Mouse (Mus musculus) liver, embryonic 13.5 days (tissue): ENCODE measurements around the gene Nedd9. TPM values are rescaled to one million over a fixed set of nuclear protein-coding genes. Genes with fewer than 3 reads are reported as not detected.

Experiments used
- ATAC-seq: fragments of 200-750 bp; cut with Nextera tagmentation; 2 replicates; pipeline ENCODE4 v1.8.0; 2017; ENCODE audit warnings: low read depth, mild to moderate bottlenecking, moderate number of reproducible peaks, moderate library complexity
- DNase-seq: peaks from one replicate; pipeline ENCODE4 v3.0.0; 2022
- H3K27ac ChIP-seq: fragments of 300-500 bp; sonication (generic); 2 replicates; pipeline ENCODE4 v1.5.1; 2015; ENCODE audit warnings: moderate library complexity, mild to moderate bottlenecking, inconsistent platforms
- H3K27me3 ChIP-seq: fragments of 300-500 bp; sonication (generic); 2 replicates; pipeline ENCODE4 v1.6.1; 2015; ENCODE audit warnings: mild to moderate bottlenecking, inconsistent platforms
- H3K36me3 ChIP-seq: fragments of 300-500 bp; sonication (generic); 2 replicates; pipeline ENCODE4 v1.6.1; 2015; ENCODE audit warnings: mild to moderate bottlenecking, inconsistent platforms
- H3K4me1 ChIP-seq: fragments of 300-500 bp; sonication (generic); replicated peaks from 2 replicates; pipeline ENCODE4 v1.6.1; 2015; ENCODE audit warnings: inconsistent platforms
- H3K4me2 ChIP-seq: fragments of 300-500 bp; sonication (generic); 2 replicates; pipeline ENCODE4 v1.6.1; 2015; ENCODE audit warnings: inconsistent platforms, mild to moderate bottlenecking, moderate library complexity
- H3K4me3 ChIP-seq: fragments of 300-500 bp; sonication (generic); replicated peaks from 2 replicates; pipeline ENCODE4 v1.5.1; 2015; ENCODE audit warnings: mild to moderate bottlenecking, inconsistent platforms
- H3K9ac ChIP-seq: fragments of 300-500 bp; sonication (generic); 2 replicates; pipeline ENCODE4 v1.6.1; 2015; ENCODE audit warnings: mild to moderate bottlenecking, inconsistent platforms
- H3K9me3 ChIP-seq: fragments of 300-500 bp; sonication (generic); replicated peaks from 2 replicates; pipeline ENCODE4 v1.6.1; 2016; ENCODE audit warnings: inconsistent platforms
- WGBS: fragments of 180-500 bp; shearing (Covaris S2); methylation state at CpG from one replicate; pipeline ENCODE4 v1.1.7; 2015; ENCODE audit not compliant: insufficient replicate concordance; 5-methylcytosine and 5-hydroxymethylcytosine counted together
- polyA plus RNA-seq: library from polyadenylated mRNA; unstranded; fragments of >200 nt; fragmentation: Nextera tagmentation; extraction: Ambion mirVana; gene quantifications from 2 replicates; pipeline ENCODE4 v1.2.1, GENCODE M21; 2015

The Nedd9 gene
- polyA plus RNA-seq, 1 experiment from 2014 or later, result 1.5 TPM

GRCm38 (mm10) chr13:41350589-41350988 lies 136.6 kb downstream of the Nedd9 start:
- Histone ChIP-seq H3K9me3 (no peaks in the 10 kb centered on the region), H3K9ac (no peak overlapping the region)
- no peak for ATAC-seq

GRCm38 (mm10) chr13:41349770-41350169 lies 137.4 kb downstream of the Nedd9 start:
- ATAC-seq, result no peak
- H3K4me1 ChIP-seq, result no peaks in the 10 kb centered on the region
- no peak overlapping the region for H3K9ac ChIP-seq
- H3K4me2 ChIP-seq, result no peak overlapping the region
- H3K27ac ChIP-seq, result no peak overlapping the region
- WGBS, result 49% methylated on average over 4 of the region's 4 CpGs
- no peaks in the 10 kb centered on the region for H3K9me3 ChIP-seq
- no peaks in the 10 kb centered on the region for H3K36me3 ChIP-seq
- no peaks in the 10 kb centered on the region for H3K27me3 ChIP-seq
- DNase-seq, result no peak
- H3K4me3 ChIP-seq, result no peak overlapping the region

More at GRCm38 (mm10) chr13:41350589-41350988, 136.6 kb downstream of the Nedd9 start:
- no peak for DNase-seq
- Histone ChIP-seq H3K27me3 (no peaks in the 10 kb centered on the region), H3K27ac (no peak overlapping the region), H3K4me1 (no peaks in the 10 kb centered on the region), H3K4me2 (no peak overlapping the region), H3K4me3 (no peak overlapping the region), H3K36me3 (no peaks in the 10 kb centered on the region)
- 56% methylated on average over 3 of the region's 3 CpGs for WGBS

- no peaks in the 10 kb centered on the region for H3K27me3 ChIP-seq
- H3K9ac ChIP-seq, result no peak overlapping the region
- no peaks in the 10 kb centered on the region for H3K36me3 ChIP-seq
- H3K4me3 ChIP-seq, result no peak overlapping the region
- no peaks in the 10 kb centered on the region for H3K9me3 ChIP-seq
- ATAC-seq (no peak), DNase-seq (no peak)
- 0 out of 2 replicates have a peak, but pooled peaks cover 11% of the 10 kb centered on the region for H3K4me1 ChIP-seq
- WGBS, result 44% methylated on average over 7 of the region's 7 CpGs
- H3K4me2 ChIP-seq, result no peak overlapping the region
- H3K27ac ChIP-seq, result no peak overlapping the region
Observed at GRCm38 (mm10) chr13:41345756-41346155, 141.4 kb downstream of the Nedd9 start.

DNA sequence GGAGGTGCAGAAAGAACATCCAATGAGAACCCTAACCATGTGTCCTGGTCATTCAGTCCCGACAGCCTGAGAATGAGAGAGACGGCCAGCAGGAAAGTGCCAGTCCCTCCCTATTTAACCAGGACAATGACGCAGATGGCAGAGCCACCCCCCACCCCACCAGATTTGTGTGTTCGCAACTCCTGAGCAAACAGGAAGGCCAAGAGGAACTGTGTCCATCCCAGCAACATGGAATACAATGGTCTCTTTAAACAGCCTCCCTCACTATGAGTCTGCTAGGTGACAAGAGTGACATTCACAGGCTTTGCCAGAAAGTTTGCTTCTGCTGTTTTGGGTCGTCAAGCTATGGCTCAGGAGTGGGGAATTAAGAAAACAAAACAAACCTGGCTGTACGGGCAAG lies 141.9 kb downstream of the Nedd9 start:
- Histone ChIP-seq H3K4me2 (no peak overlapping the region), H3K9me3 (no peaks in the 10 kb centered on the region), H3K36me3 (no peaks in the 10 kb centered on the region), H3K9ac (no peak overlapping the region), H3K4me3 (no peak overlapping the region), H3K4me1 (0 out of 2 replicates have a peak, but pooled peaks cover 11% of the 10 kb centered on the region), H3K27ac (no peak overlapping the region), H3K27me3 (no peaks in the 10 kb centered on the region)
- WGBS, result 45% methylated on average over 6 of the region's 6 CpGs
- DNase-seq (no peak), ATAC-seq (no peak)

- H3K27ac ChIP-seq, result no peak overlapping the region
- ATAC-seq, result no peak
Observed at GRCm38 (mm10) chr13:41343887-41344266, 143.3 kb downstream of the Nedd9 start.

GRCm38 (mm10) chr13:41343163-41343886 lies 143.8 kb downstream of the Nedd9 start:
- 30% methylated on average over 3 of the region's 3 CpGs for WGBS
- no peak overlapping the region for H3K27ac ChIP-seq

More at GRCm38 (mm10) chr13:41343887-41344266, 143.3 kb downstream of the Nedd9 start:
- H3K9ac ChIP-seq, result no peak overlapping the region
- no peaks in the 10 kb centered on the region for H3K9me3 ChIP-seq
- no peaks in the 10 kb centered on the region for H3K27me3 ChIP-seq
- no peak overlapping the region for H3K4me2 ChIP-seq
- DNase-seq, result no peak
- H3K4me3 ChIP-seq, result no peak overlapping the region
- WGBS, result 39% methylated on average over 3 of the region's 3 CpGs
- H3K4me1 ChIP-seq, result 0 out of 2 replicates have a peak, but pooled peaks cover 11% of the 10 kb centered on the region
- H3K36me3 ChIP-seq, result no peaks in the 10 kb centered on the region

DNA sequence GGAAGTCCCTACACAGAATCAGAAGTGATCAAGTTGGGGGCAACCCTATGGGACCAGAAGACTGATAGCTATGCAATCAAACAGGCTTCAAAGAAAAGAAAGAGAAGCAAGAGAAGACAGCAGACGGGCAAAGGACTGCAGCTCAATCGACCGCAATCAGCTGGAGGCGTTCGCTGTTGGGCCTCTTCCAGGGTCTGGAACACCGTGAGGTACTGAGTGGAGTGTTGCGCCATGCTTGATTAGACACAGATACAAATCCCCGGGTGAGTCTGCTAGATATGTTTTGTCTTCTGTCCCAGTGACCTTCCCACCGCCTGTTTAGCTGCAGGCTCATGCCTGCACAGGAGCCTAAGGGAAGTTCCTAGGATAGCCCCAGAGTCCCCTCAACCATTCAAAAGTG lies 145.7 kb downstream of the Nedd9 start:
- no peak overlapping the region for H3K27ac ChIP-seq
- no peak overlapping the region for H3K9ac ChIP-seq
- H3K9me3 ChIP-seq, result no peaks in the 10 kb centered on the region
- no peaks in the 10 kb centered on the region for H3K36me3 ChIP-seq
- ATAC-seq (no peak), DNase-seq (no peak)
- 69% methylated on average over 9 of the region's 9 CpGs for WGBS
- no peak overlapping the region for H3K4me3 ChIP-seq
- H3K4me1 ChIP-seq, result 0 out of 2 replicates have a peak, but pooled peaks cover 11% of the 10 kb centered on the region
- no peaks in the 10 kb centered on the region for H3K27me3 ChIP-seq
- no peak overlapping the region for H3K4me2 ChIP-seq

More at GRCm38 (mm10) chr13:41343163-41343886, 143.8 kb downstream of the Nedd9 start:
- Histone ChIP-seq H3K36me3 (no peaks in the 10 kb centered on the region), H3K9ac (no peak overlapping the region), H3K4me1 (0 out of 2 replicates have a peak, but pooled peaks cover 11% of the 10 kb centered on the region), H3K9me3 (no peaks in the 10 kb centered on the region), H3K4me2 (no peak overlapping the region), H3K4me3 (no peak overlapping the region), H3K27me3 (no peaks in the 10 kb centered on the region)
- no peak for DNase-seq
- no peak for ATAC-seq

DNA sequence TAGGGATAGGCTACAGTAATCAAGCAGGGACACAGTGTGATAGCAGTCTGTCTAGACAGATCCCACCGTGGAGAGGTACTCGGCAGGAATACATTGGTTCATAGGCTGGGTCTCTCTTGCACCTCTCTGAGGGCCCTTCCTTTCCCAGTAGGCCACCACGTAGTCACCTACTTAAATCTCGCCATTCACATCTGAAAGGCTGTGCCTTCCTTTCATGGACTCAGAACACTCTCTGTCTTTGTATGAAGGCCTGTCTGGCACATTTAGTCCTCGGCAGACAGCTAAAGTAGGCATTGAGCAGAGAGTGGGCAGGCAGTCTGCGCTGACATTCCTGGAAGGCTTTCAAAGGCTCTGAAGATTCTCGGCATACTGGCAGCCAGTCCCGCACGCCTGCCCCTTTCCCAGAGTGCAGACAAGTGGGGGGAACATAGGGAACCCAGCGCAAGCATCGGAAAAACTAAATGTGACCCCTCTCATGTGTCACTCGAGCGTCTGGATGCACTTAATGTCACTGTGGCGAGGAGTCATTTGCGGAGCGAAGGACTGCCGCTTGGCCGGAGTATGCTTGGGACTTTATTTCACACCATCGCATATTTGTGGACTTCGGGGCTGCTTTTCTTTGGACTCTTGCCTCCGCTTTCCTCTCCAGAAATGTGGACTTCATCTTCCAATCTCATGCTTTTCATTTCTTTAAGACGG lies 147.4 kb downstream of the Nedd9 start:
- Histone ChIP-seq H3K4me2 (no peak overlapping the region), H3K27ac (no peak overlapping the region), H3K36me3 (no peaks in the 10 kb centered on the region), H3K27me3 (no peaks in the 10 kb centered on the region), H3K4me1 (0 out of 2 replicates have a peak, but pooled peaks cover 11% of the 10 kb centered on the region), H3K9ac (no peak overlapping the region), H3K4me3 (no peak overlapping the region), H3K9me3 (no peaks in the 10 kb centered on the region)
- 76% methylated on average over 22 of the region's 22 CpGs for WGBS
- DNase-seq, result no peak
- no peak for ATAC-seq

GRCm38 (mm10) chr13:41339195-41339594 lies 148.0 kb downstream of the Nedd9 start:
- H3K27ac ChIP-seq, result no peak overlapping the region
- H3K9ac ChIP-seq, result no peak overlapping the region
- H3K27me3 ChIP-seq, result no peaks in the 10 kb centered on the region
- DNase-seq (no peak), ATAC-seq (no peak)
- WGBS, result 63% methylated on average over 5 of the region's 5 CpGs
- no peak overlapping the region for H3K4me3 ChIP-seq
- H3K9me3 ChIP-seq, result no peaks in the 10 kb centered on the region
- no peaks in the 10 kb centered on the region for H3K36me3 ChIP-seq
- 0 out of 2 replicates have a peak, but pooled peaks cover 5% of the 10 kb centered on the region for H3K4me1 ChIP-seq
- H3K4me2 ChIP-seq, result no peak overlapping the region

DNA sequence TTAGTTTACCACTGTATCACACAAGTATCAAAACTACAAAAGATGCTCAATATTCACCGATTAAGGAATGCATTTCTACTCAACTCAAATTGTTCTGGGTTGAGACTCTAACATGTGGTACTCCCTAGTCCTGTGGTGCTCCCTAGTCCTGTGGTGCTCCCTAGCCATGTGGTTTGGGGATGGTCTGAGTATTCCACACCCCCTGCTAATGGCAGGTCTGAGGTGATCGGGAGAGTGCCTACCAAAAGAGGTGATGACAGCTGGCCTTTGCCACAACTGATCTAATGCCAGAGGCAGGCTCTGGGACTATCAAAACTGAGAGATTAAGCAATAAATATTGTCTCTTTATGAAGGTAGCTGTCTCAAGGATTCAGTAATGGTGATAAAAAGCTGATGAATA lies 149.8 kb downstream of the Nedd9 start:
- Histone ChIP-seq H3K9me3 (no peaks in the 10 kb centered on the region), H3K27ac (no peak overlapping the region), H3K9ac (no peak overlapping the region), H3K4me3 (no peak overlapping the region), H3K27me3 (no peaks in the 10 kb centered on the region), H3K4me2 (no peak overlapping the region), H3K36me3 (no peaks in the 10 kb centered on the region), H3K4me1 (no peaks in the 10 kb centered on the region)
- DNase-seq (no peak), ATAC-seq (no peak)
- 68% methylated on average over 2 of the region's 2 CpGs for WGBS

DNA sequence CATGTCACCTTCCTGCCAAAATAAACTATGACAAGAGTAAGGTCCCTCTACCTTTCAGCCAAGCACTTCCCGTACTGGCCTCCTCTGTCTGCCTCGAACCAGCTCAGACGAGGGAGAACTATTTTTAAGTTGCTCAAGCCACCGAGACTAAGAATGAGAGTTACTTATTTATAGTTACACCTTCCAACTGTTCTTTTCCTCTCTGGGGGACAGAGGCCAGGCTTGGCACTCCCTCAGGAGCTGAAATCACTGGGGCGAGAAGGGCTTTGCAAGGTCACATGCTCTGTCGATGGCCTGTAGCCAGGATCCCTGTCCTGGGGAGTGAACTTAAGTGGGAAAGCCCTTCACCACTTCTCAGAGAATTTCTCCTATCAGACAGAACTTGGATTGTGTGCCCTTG lies 150.9 kb downstream of the Nedd9 start:
- DNase-seq, result no peak
- Histone ChIP-seq H3K36me3 (no peaks in the 10 kb centered on the region), H3K4me2 (no peak overlapping the region), H3K27me3 (no peaks in the 10 kb centered on the region), H3K9me3 (no peaks in the 10 kb centered on the region), H3K27ac (no peak overlapping the region), H3K4me1 (no peaks in the 10 kb centered on the region), H3K9ac (no peak overlapping the region), H3K4me3 (no peak overlapping the region)
- ATAC-seq, result no peak
- WGBS, result 60% methylated on average over 6 of the region's 6 CpGs
